Mouse (Mus musculus): ENCODE measurements around the gene S100a1. TPM values are rescaled to one million over a fixed set of nuclear protein-coding genes. Genes with fewer than 3 reads are reported as not detected.

S100a1 gene
- total and polyA plus RNA-seq, 2 experiments from 2014 or later: 28.1 to 88.9 TPM

GRCm38 (mm10) chr3:90461935-90462334 lies 52.3 kb downstream of the S100a1 start:
- H3K36me3 ChIP-seq (ENCODE audit: insufficient read depth, low read length): no peaks in the 10 kb centered on the region
- no peak overlapping the region for H3K4me2 ChIP-seq (ENCODE audit: low read depth, low read length)
- H3K4me1 ChIP-seq (ENCODE audit: insufficient read depth, low read length): no peaks in the 10 kb centered on the region
- H3K9me3 ChIP-seq (ENCODE audit: low read length): no peaks in the 10 kb centered on the region
- no peak overlapping the region for H3K4me3 ChIP-seq (ENCODE audit: low read length)
- WGBS: 93% methylated on average over 3 of the region's 3 CpGs
- DNase-seq (ENCODE audit: low spot score) (no peak), ATAC-seq (no peak)
- H3K9ac ChIP-seq (replicated peaks; ENCODE audit: low read length): no peak overlapping the region
- TF ChIP-seq CTCF (IDR thresholded peaks at IDR 0.05; ENCODE audit: low read depth): no peak
- peaks cover 3% of the 10 kb centered on the region for H3K27me3 ChIP-seq (ENCODE audit: insufficient read depth, low read length)
- H3K27ac ChIP-seq: no peak overlapping the region

Other genes with a start within 250 kb of the S100a1 start
- gene Dennd4b, start 249.2 kb downstream of the S100a1 start, total RNA-seq (2014; rRNA removed): 38.8 and 48.4 TPM in 2 replicates
- gene Dennd4b, start 249.2 kb downstream of the S100a1 start, polyA plus RNA-seq (2015; fragmentation: Nextera tagmentation; extraction: Ambion mirVana): 5.4 and 5.9 TPM in 2 replicates
- gene Gatad2b, start 221.2 kb downstream of the S100a1 start, total RNA-seq (2014; rRNA removed): 31.5 and 32.1 TPM in 2 replicates
- 13.7 and 14.2 TPM in 2 replicates for gene Gatad2b, start 221.2 kb downstream of the S100a1 start, polyA plus RNA-seq (2015; fragmentation: Nextera tagmentation; extraction: Ambion mirVana)
- gene Slc27a3, start 124.5 kb downstream of the S100a1 start, total RNA-seq (2014; rRNA removed): 85.1 and 87.2 TPM in 2 replicates
- 28.3 and 30.3 TPM in 2 replicates for gene Slc27a3, start 124.5 kb downstream of the S100a1 start, polyA plus RNA-seq (2015; fragmentation: Nextera tagmentation; extraction: Ambion mirVana)
- gene Ints3, start 80.8 kb downstream of the S100a1 start, total RNA-seq (2014; rRNA removed): 58.1 and 71.7 TPM in 2 replicates
- 19.9 and 20.4 TPM in 2 replicates for gene Ints3, start 80.8 kb downstream of the S100a1 start, polyA plus RNA-seq (2015; fragmentation: Nextera tagmentation; extraction: Ambion mirVana)
- gene Npr1, start 48.5 kb downstream of the S100a1 start, total RNA-seq (2014; rRNA removed): 3.5 and 6.2 TPM in 2 replicates
- 2.8 TPM in 2 replicates for gene Npr1, start 48.5 kb downstream of the S100a1 start, polyA plus RNA-seq (2015; fragmentation: Nextera tagmentation; extraction: Ambion mirVana)
- 111 and 119 TPM in 2 replicates for gene Ilf2, start 38.3 kb downstream of the S100a1 start, total RNA-seq (2014; rRNA removed)
- gene Ilf2, start 38.3 kb downstream of the S100a1 start, polyA plus RNA-seq (2015; fragmentation: Nextera tagmentation; extraction: Ambion mirVana): 177 and 178 TPM in 2 replicates
- gene Snapin, start 23.4 kb downstream of the S100a1 start, total RNA-seq (2014; rRNA removed): 49.7 and 52.0 TPM in 2 replicates
- 102 and 106 TPM in 2 replicates for gene Snapin, start 23.4 kb downstream of the S100a1 start, polyA plus RNA-seq (2015; fragmentation: Nextera tagmentation; extraction: Ambion mirVana)
- 210 and 220 TPM in 2 replicates for gene Chtop, start 4.9 kb downstream of the S100a1 start, total RNA-seq (2014; rRNA removed)
- gene Chtop, start 4.9 kb downstream of the S100a1 start, polyA plus RNA-seq (2015; fragmentation: Nextera tagmentation; extraction: Ambion mirVana): 162 and 165 TPM in 2 replicates
- gene S100a13, start within 50 bp of the S100a1 start, total RNA-seq (2014; rRNA removed): 5.2 and 10.9 TPM in 2 replicates
- gene S100a13, start within 50 bp of the S100a1 start, polyA plus RNA-seq (2015; fragmentation: Nextera tagmentation; extraction: Ambion mirVana): 37.9 and 41.4 TPM in 2 replicates
- not detected in 2 replicates for gene S100a14, start 12.5 kb upstream of the S100a1 start, total RNA-seq (2014; rRNA removed)
- gene S100a14, start 12.5 kb upstream of the S100a1 start, polyA plus RNA-seq (2015; fragmentation: Nextera tagmentation; extraction: Ambion mirVana): 0.29 TPM in 1 of 2 replicates, not detected in the other
- 87.0 and 90.9 TPM in 2 replicates for gene S100a16, start 22.9 kb upstream of the S100a1 start, total RNA-seq (2014; rRNA removed)
- gene S100a16, start 22.9 kb upstream of the S100a1 start, polyA plus RNA-seq (2015; fragmentation: Nextera tagmentation; extraction: Ambion mirVana): 103 and 115 TPM in 2 replicates
- 1.4 and 5.3 TPM in 2 replicates for gene S100a3, start 46.2 kb upstream of the S100a1 start, total RNA-seq (2014; rRNA removed)
- 1.9 and 2.1 TPM in 2 replicates for gene S100a3, start 46.2 kb upstream of the S100a1 start, polyA plus RNA-seq (2015; fragmentation: Nextera tagmentation; extraction: Ambion mirVana)
- gene S100a2, start 75.9 kb upstream of the S100a1 start, total RNA-seq (2014; rRNA removed): not detected in 2 replicates
- not detected in 2 replicates for gene S100a2, start 75.9 kb upstream of the S100a1 start, polyA plus RNA-seq (2015; fragmentation: Nextera tagmentation; extraction: Ambion mirVana)
- gene Gm42674, start 87.5 kb upstream of the S100a1 start, total RNA-seq (2014; rRNA removed): not detected in 2 replicates
- gene Gm42674, start 87.5 kb upstream of the S100a1 start, polyA plus RNA-seq (2015; fragmentation: Nextera tagmentation; extraction: Ambion mirVana): not detected in 2 replicates
- 3.0 TPM in 1 of 2 replicates, not detected in the other for gene S100a4, start 89.4 kb upstream of the S100a1 start, total RNA-seq (2014; rRNA removed)
- gene S100a4, start 89.4 kb upstream of the S100a1 start, polyA plus RNA-seq (2015; fragmentation: Nextera tagmentation; extraction: Ambion mirVana): 2.3 and 3.1 TPM in 2 replicates
- gene S100a5, start 94.1 kb upstream of the S100a1 start, total RNA-seq (2014; rRNA removed): not detected in 2 replicates
- not detected in 2 replicates for gene S100a5, start 94.1 kb upstream of the S100a1 start, polyA plus RNA-seq (2015; fragmentation: Nextera tagmentation; extraction: Ambion mirVana)
- 4.4 and 12.9 TPM in 2 replicates for gene S100a6, start 98.5 kb upstream of the S100a1 start, total RNA-seq (2014; rRNA removed)
- 53.8 and 59.0 TPM in 2 replicates for gene S100a6, start 98.5 kb upstream of the S100a1 start, polyA plus RNA-seq (2015; fragmentation: Nextera tagmentation; extraction: Ambion mirVana)
- gene S100a7a, start 139.6 kb upstream of the S100a1 start, total RNA-seq (2014; rRNA removed): not detected in 2 replicates
- gene S100a7a, start 139.6 kb upstream of the S100a1 start, polyA plus RNA-seq (2015; fragmentation: Nextera tagmentation; extraction: Ambion mirVana): not detected in 2 replicates
- gene S100a8, start 154.6 kb upstream of the S100a1 start, total RNA-seq (2014; rRNA removed): 1.0 TPM in 1 of 2 replicates, not detected in the other
- 6.3 and 6.7 TPM in 2 replicates for gene S100a8, start 154.6 kb upstream of the S100a1 start, polyA plus RNA-seq (2015; fragmentation: Nextera tagmentation; extraction: Ambion mirVana)
- gene S100a9, start 181.3 kb upstream of the S100a1 start, total RNA-seq (2014; rRNA removed): 1.3 TPM in 1 of 2 replicates, not detected in the other
- gene S100a9, start 181.3 kb upstream of the S100a1 start, polyA plus RNA-seq (2015; fragmentation: Nextera tagmentation; extraction: Ambion mirVana): 5.0 and 6.4 TPM in 2 replicates
- gene Pglyrp4, start 212.5 kb upstream of the S100a1 start, total RNA-seq (2014; rRNA removed): not detected in 2 replicates
- not detected in 2 replicates for gene Pglyrp4, start 212.5 kb upstream of the S100a1 start, polyA plus RNA-seq (2015; fragmentation: Nextera tagmentation; extraction: Ambion mirVana)

All from hindbrain, postnatal 0 days (tissue).